Mouse (Mus musculus) limb, embryonic 11.5 days (tissue): ENCODE results near the gene Cyb5rl. TPM values are rescaled to one million over a fixed set of nuclear protein-coding genes. Genes with fewer than 3 reads are reported as not detected.
A peak's percentile ranks its signal among the peaks of the same experiment; 100 is the strongest.

Source experiments
- ATAC-seq: fragments of 200-750 bp; cut with Nextera tagmentation; 2 replicates; pipeline ENCODE4 v1.8.0; 2017; ENCODE audit warnings: low read depth; ENCODE audit not compliant: insufficient number of reproducible peaks, low FRiP score, low TSS enrichment
- DNase-seq: peaks from one replicate; pipeline ENCODE4 v3.0.0-alpha.2; 2015; ENCODE audit warnings: low spot score
- H3K27ac ChIP-seq: fragments of 300-500 bp; sonication (generic); replicated peaks from 2 replicates; pipeline ENCODE4 v1.5.1; 2014; ENCODE audit warnings: low read depth, mild to moderate bottlenecking, low read length
- H3K27me3 ChIP-seq: fragments of 300-500 bp; sonication (generic); 2 replicates; pipeline ENCODE4 v1.6.1; 2014; ENCODE audit warnings: mild to moderate bottlenecking, low read length, mixed read lengths; ENCODE audit not compliant: control insufficient read depth, insufficient read depth
- H3K36me3 ChIP-seq: fragments of 300-500 bp; sonication (generic); 2 replicates; pipeline ENCODE4 v1.6.1; 2014; ENCODE audit warnings: mild to moderate bottlenecking, low read length, moderate library complexity, mixed read lengths; ENCODE audit not compliant: control insufficient read depth, insufficient read depth
- H3K4me1 ChIP-seq: fragments of 300-500 bp; sonication (generic); 2 replicates; pipeline ENCODE4 v1.6.1; 2014; ENCODE audit warnings: low read length, mixed read lengths; ENCODE audit not compliant: control insufficient read depth, insufficient read depth
- H3K4me2 ChIP-seq: fragments of 300-500 bp; sonication (generic); 2 replicates; pipeline ENCODE4 v1.6.1; 2014; ENCODE audit warnings: low read depth, mild to moderate bottlenecking, moderate library complexity; ENCODE audit not compliant: severe bottlenecking
- H3K4me3 ChIP-seq: fragments of 300-500 bp; sonication (generic); 2 replicates; pipeline ENCODE4 v1.5.1; 2014; ENCODE audit warnings: low read depth, low read length
- H3K9ac ChIP-seq: fragments of 300-500 bp; sonication (generic); 2 replicates; pipeline ENCODE4 v1.6.1; 2014; ENCODE audit warnings: mild to moderate bottlenecking, low read length
- H3K9me3 ChIP-seq: fragments of 300-500 bp; sonication (generic); 2 replicates; pipeline ENCODE4 v1.6.1; 2016; ENCODE audit warnings: low read length; ENCODE audit not compliant: control insufficient read depth
- WGBS: fragments of 180-500 bp; shearing (Covaris S2); extraction: QIAGEN DNeasy Blood & Tissue Kit; methylation state at CpG from one replicate; pipeline ENCODE4 v1.1.7; 2014; 5-methylcytosine and 5-hydroxymethylcytosine counted together
- polyA plus RNA-seq: library from polyadenylated mRNA; unstranded; fragments of >200 nt; fragmentation: Nextera tagmentation; extraction: Ambion mirVana; gene quantifications from 2 replicates; pipeline ENCODE4 v1.2.1, GENCODE M21; 2014

Gene Cyb5rl
- polyA plus RNA-seq, 1 experiment from 2014 or later = 7.3 TPM

DNA sequence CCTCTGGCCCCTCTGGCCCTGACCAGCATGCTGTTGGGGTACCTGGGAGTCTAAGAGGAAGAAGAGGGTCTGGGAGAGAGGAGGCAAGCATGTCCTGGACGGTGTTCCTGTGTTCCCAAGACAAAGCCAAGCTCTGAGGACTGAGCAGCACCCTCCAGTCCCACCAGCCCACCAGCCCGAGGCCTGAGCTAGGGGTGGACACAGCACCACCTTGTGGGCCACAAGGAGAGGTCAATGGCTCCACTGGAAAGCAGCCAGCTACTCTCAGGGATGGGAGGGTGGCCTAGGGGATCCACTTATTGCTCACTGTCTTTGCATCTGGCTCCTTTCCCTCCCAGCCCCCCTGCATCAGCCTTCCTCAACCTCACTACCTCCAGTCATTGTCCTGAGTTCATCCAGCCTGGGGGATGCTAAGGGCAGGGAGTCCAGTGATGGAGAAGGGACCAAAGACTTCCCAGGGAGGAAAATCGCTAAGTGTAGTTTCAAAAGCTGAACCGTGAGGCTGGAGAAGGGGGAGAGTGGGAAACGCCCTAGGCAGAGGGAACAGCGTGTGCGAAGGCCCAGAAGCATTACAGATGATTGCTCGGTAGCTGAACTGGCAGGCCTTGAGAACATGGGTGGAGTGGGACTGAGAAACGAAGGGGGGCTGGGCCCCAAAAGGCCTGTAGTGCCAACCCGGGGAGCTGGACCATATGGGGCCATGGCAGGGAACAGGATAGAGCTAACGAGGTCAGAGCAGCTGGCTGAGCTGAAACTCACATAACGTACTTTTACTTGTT lies 54.6 kb downstream of the Cyb5rl start:
- ATAC-seq (peak; percentile 59), DNase-seq (peak; percentile 77)
- no peak overlapping the region for H3K4me2 ChIP-seq
- peak overlapping the region; percentile 35; the same call in 1 of the 2 replicates for H3K9ac ChIP-seq
- H3K36me3 ChIP-seq = no peaks in the 10 kb centered on the region
- H3K4me3 ChIP-seq = no peak overlapping the region
- 51% methylated on average over 12 of the region's 12 CpGs for WGBS
- no peaks in the 10 kb centered on the region for H3K9me3 ChIP-seq
- H3K27me3 ChIP-seq = no peaks in the 10 kb centered on the region
- peaks cover 10% of the 10 kb centered on the region for H3K4me1 ChIP-seq
- H3K27ac ChIP-seq = 0 out of 2 replicates have a peak overlapping the region, but pooled peaks have one; percentile 5

DNA sequence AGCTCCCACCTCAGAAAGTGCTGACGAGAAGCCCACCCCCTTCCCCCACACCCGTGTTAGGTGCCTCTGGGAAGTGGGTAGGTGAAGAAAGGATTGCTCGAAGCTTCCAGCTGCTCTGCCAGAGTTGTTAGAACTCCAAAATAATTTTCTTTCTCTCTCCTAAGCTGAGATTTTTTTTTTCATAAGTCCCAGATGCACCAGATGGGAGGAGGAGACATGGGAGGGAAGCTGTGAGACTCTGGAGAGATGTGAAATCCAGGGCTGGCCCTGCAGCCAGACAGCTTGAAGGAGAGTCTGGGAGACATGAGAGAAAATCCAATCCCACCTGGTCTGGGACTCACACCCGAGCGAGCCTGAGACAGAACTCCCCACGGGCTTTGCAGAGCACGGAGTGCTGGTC lies 57.6 kb downstream of the Cyb5rl start:
- no peak for DNase-seq
- Histone ChIP-seq H3K4me1 (peaks cover 25% of the 10 kb centered on the region), H3K9ac (0 out of 2 replicates have a peak overlapping the region, but pooled peaks have one; percentile 1), H3K27me3 (no peaks in the 10 kb centered on the region), H3K36me3 (no peaks in the 10 kb centered on the region), H3K27ac (no peak overlapping the region), H3K4me2 (no peak overlapping the region), H3K9me3 (no peaks in the 10 kb centered on the region), H3K4me3 (no peak overlapping the region)
- WGBS = 55% methylated on average over 7 of the region's 7 CpGs
- ATAC-seq = no peak

GRCm38 (mm10) chr4:107125101-107125500 lies 58.3 kb downstream of the Cyb5rl start:
- Histone ChIP-seq H3K4me3 (no peak overlapping the region), H3K9ac (no peak overlapping the region), H3K9me3 (no peaks in the 10 kb centered on the region), H3K4me2 (no peak overlapping the region), H3K36me3 (no peaks in the 10 kb centered on the region), H3K27ac (no peak overlapping the region), H3K27me3 (no peaks in the 10 kb centered on the region), H3K4me1 (peaks cover 25% of the 10 kb centered on the region)
- DNase-seq = no peak
- WGBS = 64% methylated on average over 5 of the region's 5 CpGs
- ATAC-seq = no peak

DNA sequence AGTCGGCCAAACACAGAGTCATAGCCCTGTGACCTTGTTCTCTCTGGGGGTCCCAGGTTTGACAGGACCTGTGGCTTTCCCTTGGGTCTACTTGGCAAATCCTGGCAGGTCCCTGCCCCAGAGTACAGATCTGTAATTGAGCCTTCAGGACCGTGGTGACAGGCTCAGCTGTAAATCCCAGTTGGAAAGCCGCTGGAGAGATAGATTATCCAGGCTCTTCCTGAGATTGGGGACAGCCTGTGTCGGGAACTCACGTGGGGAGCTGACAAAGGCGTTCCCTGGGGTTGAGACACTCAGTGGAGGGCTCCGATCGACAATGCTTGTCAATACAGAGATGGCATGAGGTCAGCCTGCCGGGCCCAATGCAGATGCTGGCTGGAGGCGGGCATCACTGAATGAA lies 59.6 kb downstream of the Cyb5rl start:
- no peak overlapping the region for H3K27ac ChIP-seq
- H3K4me3 ChIP-seq = no peak overlapping the region
- WGBS = 53% methylated on average over 10 of the region's 10 CpGs
- no peaks in the 10 kb centered on the region for H3K36me3 ChIP-seq
- DNase-seq = no peak
- no peak overlapping the region for H3K4me2 ChIP-seq
- ATAC-seq = no peak
- no peaks in the 10 kb centered on the region for H3K27me3 ChIP-seq
- H3K4me1 ChIP-seq = peaks cover 27% of the 10 kb centered on the region
- no peak overlapping the region for H3K9ac ChIP-seq
- no peaks in the 10 kb centered on the region for H3K9me3 ChIP-seq

DNA sequence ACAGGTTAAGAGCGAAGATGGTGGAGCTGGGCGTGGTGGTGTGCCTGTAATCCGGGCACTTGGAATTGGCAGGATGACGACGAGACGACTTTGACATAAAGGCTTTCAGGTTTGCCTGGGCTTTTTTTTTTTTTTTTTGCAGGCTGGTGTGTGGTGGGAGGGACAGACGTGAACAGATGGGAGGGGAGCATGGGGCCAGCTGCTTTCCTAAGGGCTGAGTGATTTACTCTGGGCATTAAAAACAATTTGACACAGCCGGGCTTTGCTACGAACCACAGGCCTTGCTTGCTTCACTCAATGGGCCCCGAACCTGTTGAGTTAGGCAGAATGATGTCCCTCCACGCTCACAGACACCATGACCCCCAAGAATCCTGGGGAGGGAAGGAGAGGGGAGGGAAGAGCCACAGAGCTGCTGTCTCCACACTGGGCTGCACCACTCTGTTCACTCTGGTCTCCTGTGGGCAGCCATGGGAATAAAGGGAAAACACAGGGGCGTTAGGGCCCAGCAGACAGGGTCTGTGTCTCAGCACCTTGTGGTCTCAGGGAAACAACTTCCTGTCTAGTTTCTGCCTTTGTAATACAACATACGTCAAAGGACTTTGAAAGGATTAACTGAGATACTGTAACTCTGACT lies 60.2 kb downstream of the Cyb5rl start:
- Histone ChIP-seq H3K4me1 (peaks cover 26% of the 10 kb centered on the region), H3K27ac (peak overlapping the region; percentile 76; the same call in 1 of the 2 replicates)
- 26% methylated on average over 13 of the region's 13 CpGs for WGBS

GRCm38 (mm10) chr4:107127901-107128669 lies 61.3 kb downstream of the Cyb5rl start:
- H3K4me1 ChIP-seq = peaks cover 26% of the 10 kb centered on the region
- H3K36me3 ChIP-seq = no peaks in the 10 kb centered on the region
- no peak overlapping the region for H3K9ac ChIP-seq
- no peaks in the 10 kb centered on the region for H3K9me3 ChIP-seq
- H3K27me3 ChIP-seq = no peaks in the 10 kb centered on the region
- ATAC-seq (no peak), DNase-seq (peak; percentile 57)
- H3K4me3 ChIP-seq = no peak overlapping the region
- no peak overlapping the region for H3K27ac ChIP-seq
- H3K4me2 ChIP-seq = no peak overlapping the region
- 19% methylated on average over 13 of the region's 13 CpGs for whole genome bisulfite sequencing

More for the DNA sequence above, 60.2 kb downstream of the Cyb5rl start:
- H3K27me3 ChIP-seq = no peaks in the 10 kb centered on the region
- peak; percentile 55 for DNase-seq
- H3K9ac ChIP-seq = no peak overlapping the region
- H3K4me2 ChIP-seq = no peak overlapping the region
- H3K36me3 ChIP-seq = no peaks in the 10 kb centered on the region
- ATAC-seq = peak; percentile 60; the same call in 1 of the 2 replicates
- no peaks in the 10 kb centered on the region for H3K9me3 ChIP-seq
- no peak overlapping the region for H3K4me3 ChIP-seq

DNA sequence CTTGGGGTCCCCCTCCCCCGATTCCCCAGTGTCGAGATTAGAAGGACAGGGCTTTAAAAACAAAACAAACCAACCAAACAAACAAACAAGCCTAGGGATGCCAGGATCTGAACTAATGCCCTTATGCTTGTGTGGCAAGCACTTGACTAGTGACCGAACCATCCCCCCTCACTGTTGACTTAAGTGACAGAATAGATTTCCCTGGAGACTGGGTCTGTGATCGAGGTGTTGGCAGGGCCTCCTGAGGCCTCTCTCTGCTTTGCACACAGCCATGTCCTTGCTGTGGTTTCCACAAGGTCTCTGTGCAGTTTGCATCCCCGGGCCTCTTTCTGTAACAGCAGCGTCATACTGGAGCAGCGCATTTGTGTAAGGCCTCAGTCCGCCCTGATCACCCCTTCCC lies 62.6 kb downstream of the Cyb5rl start:
- no peak overlapping the region for H3K4me3 ChIP-seq
- ATAC-seq (no peak), DNase-seq (no peak)
- H3K27ac ChIP-seq = no peak overlapping the region
- H3K27me3 ChIP-seq = no peaks in the 10 kb centered on the region
- no peak overlapping the region for H3K4me2 ChIP-seq
- H3K36me3 ChIP-seq = no peaks in the 10 kb centered on the region
- WGBS = 85% methylated on average over 8 of the region's 8 CpGs
- peaks cover 24% of the 10 kb centered on the region for H3K4me1 ChIP-seq
- H3K9ac ChIP-seq = no peak overlapping the region
- no peaks in the 10 kb centered on the region for H3K9me3 ChIP-seq

DNA sequence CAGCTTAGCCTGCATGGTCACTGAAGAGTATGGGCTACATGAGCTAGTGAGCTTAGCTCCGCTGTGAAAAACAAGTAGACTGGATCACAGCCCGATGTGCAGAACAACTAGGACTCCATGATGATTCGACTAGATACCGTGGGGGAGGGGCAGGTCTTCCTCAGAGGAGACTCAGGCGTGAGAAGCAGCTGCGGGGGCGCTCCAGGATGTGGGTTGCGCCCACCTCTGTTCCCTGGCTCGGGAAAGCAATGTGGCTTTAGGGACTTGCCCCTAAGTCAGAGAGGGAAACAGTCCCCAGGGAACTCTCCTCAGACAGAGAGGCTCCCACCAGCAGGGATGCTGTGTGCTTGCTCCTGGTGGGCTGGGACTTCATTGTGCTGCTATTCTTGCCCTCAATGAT lies 63.7 kb downstream of the Cyb5rl start:
- Histone ChIP-seq H3K9me3 (no peaks in the 10 kb centered on the region), H3K27me3 (no peaks in the 10 kb centered on the region), H3K9ac (no peak overlapping the region), H3K4me3 (no peak overlapping the region), H3K27ac (no peak overlapping the region), H3K4me2 (no peak overlapping the region), H3K4me1 (peaks cover 26% of the 10 kb centered on the region), H3K36me3 (no peaks in the 10 kb centered on the region)
- ATAC-seq = no peak
- WGBS = 34% methylated on average over 9 of the region's 9 CpGs
- DNase-seq = no peak
